Mouse (Mus musculus) megakaryocyte, embryonic 14.5 days (primary cell): ENCODE data around the gene Krt23.

ENCODE experiments used
- FLI1 ChIP-seq: IDR thresholded peaks from 2 replicates; pipeline ENCODE4 v1.6.1; 2012; ENCODE audit warnings: low read length, inconsistent platforms, mixed read lengths
- GATA1 ChIP-seq: IDR thresholded peaks from 3 replicates; pipeline ENCODE4 v1.6.1; 2012; ENCODE audit warnings: mixed read lengths, low read length, inconsistent platforms, borderline replicate concordance

- no peak for TF ChIP-seq FLI1
- TF ChIP-seq GATA1: no peak
Measured at GRCm38 (mm10) chr11:99500095-99500805, 7.3 kb upstream of the Krt23 start.
